Mouse (Mus musculus) heart, embryonic 16.5 days (tissue): ENCODE measurements around the gene Plagl1. TPM values are rescaled to one million over a fixed set of nuclear protein-coding genes. Genes with fewer than 3 reads are reported as not detected.

ENCODE experiments used
- ATAC-seq: fragments of 200-750 bp; cut with Nextera tagmentation; replicated peaks from 2 replicates; pipeline ENCODE4 v1.8.0; 2017; ENCODE audit warnings: moderate number of reproducible peaks; ENCODE audit not compliant: insufficient read depth, low FRiP score; ENCODE audit errors: extremely low read depth
- H3K27ac ChIP-seq: fragments of 300-500 bp; sonication (generic); 2 replicates; pipeline ENCODE4 v1.5.1; 2014; ENCODE audit warnings: mild to moderate bottlenecking, low read length, control low read depth, moderate library complexity
- H3K27me3 ChIP-seq: fragments of 300-500 bp; sonication (generic); 2 replicates; pipeline ENCODE4 v1.6.1; 2014; ENCODE audit warnings: low read length, mixed read lengths; ENCODE audit not compliant: control insufficient read depth, insufficient read depth
- H3K36me3 ChIP-seq: fragments of 300-500 bp; sonication (generic); 2 replicates; pipeline ENCODE4 v1.6.1; 2014; ENCODE audit not compliant: control insufficient read depth, insufficient read depth
- H3K4me1 ChIP-seq: fragments of 300-500 bp; sonication (generic); 2 replicates; pipeline ENCODE4 v1.6.1; 2014; ENCODE audit warnings: low read length, mixed read lengths; ENCODE audit not compliant: control insufficient read depth, insufficient read depth
- H3K4me2 ChIP-seq: fragments of 300-500 bp; sonication (generic); 2 replicates; pipeline ENCODE4 v1.6.1; 2014; ENCODE audit warnings: low read depth, mild to moderate bottlenecking, control low read depth, low read length
- H3K4me3 ChIP-seq: fragments of 300-500 bp; sonication (generic); 2 replicates; pipeline ENCODE4 v1.5.1; 2014; ENCODE audit warnings: mild to moderate bottlenecking, control low read depth, low read length
- H3K9ac ChIP-seq: fragments of 300-500 bp; sonication (generic); 2 replicates; pipeline ENCODE4 v1.6.1; 2014; ENCODE audit warnings: low read length, control low read depth
- H3K9me3 ChIP-seq: fragments of 300-500 bp; sonication (generic); replicated peaks from 2 replicates; pipeline ENCODE4 v1.6.1; 2016; ENCODE audit warnings: low read length; ENCODE audit not compliant: control insufficient read depth
- WGBS: fragments of 180-500 bp; shearing (Covaris S2); extraction: QIAGEN DNeasy Blood & Tissue Kit; methylation state at CpG from one replicate; pipeline ENCODE4 v1.1.7; 2014; 5-methylcytosine and 5-hydroxymethylcytosine counted together
- polyA plus RNA-seq: library from polyadenylated mRNA; unstranded; fragments of >200 nt; fragmentation: Nextera tagmentation; extraction: Ambion mirVana; gene quantifications from 2 replicates; pipeline ENCODE4 v1.2.1, GENCODE M21; 2015

Gene Plagl1
- polyA plus RNA-seq, 1 experiment from 2014 or later, result 181 TPM

GRCm38 (mm10) chr10:13029416-13029815, 30.9 kb upstream of the Plagl1 start:
- Histone ChIP-seq H3K4me3 (no peak overlapping the region), H3K4me1 (no peaks in the 10 kb centered on the region), H3K9ac (no peak overlapping the region), H3K4me2 (no peak overlapping the region), H3K36me3 (no peaks in the 10 kb centered on the region), H3K27ac (no peak overlapping the region), H3K27me3 (no peaks in the 10 kb centered on the region), H3K9me3 (no peaks in the 10 kb centered on the region)
- ATAC-seq, result no peak
- 86% methylated on average over 5 of the region's 5 CpGs for WGBS

GRCm38 (mm10) chr10:13035270-13035669, 25.0 kb upstream of the Plagl1 start:
- Histone ChIP-seq H3K4me2 (no peak overlapping the region), H3K9ac (no peak overlapping the region), H3K4me1 (no peaks in the 10 kb centered on the region), H3K36me3 (no peaks in the 10 kb centered on the region), H3K27me3 (no peaks in the 10 kb centered on the region), H3K27ac (no peak overlapping the region), H3K4me3 (no peak overlapping the region), H3K9me3 (no peaks in the 10 kb centered on the region)
- 82% methylated on average over 3 of the region's 3 CpGs for WGBS
- no peak for ATAC-seq

- Histone ChIP-seq H3K27ac (no peak overlapping the region), H3K4me1 (no peaks in the 10 kb centered on the region), H3K36me3 (no peaks in the 10 kb centered on the region), H3K9me3 (no peaks in the 10 kb centered on the region), H3K27me3 (no peaks in the 10 kb centered on the region), H3K4me2 (no peak overlapping the region), H3K4me3 (no peak overlapping the region), H3K9ac (no peak overlapping the region)
- ATAC-seq, result no peak
- WGBS, result 78% methylated on average over 5 of the region's 5 CpGs
Observed at GRCm38 (mm10) chr10:13039637-13040174, 20.6 kb upstream of the Plagl1 start.

GRCm38 (mm10) chr10:13044659-13045058, 15.6 kb upstream of the Plagl1 start:
- no peaks in the 10 kb centered on the region for H3K4me1 ChIP-seq
- no peak overlapping the region for H3K9ac ChIP-seq
- ATAC-seq, result no peak
- no peaks in the 10 kb centered on the region for H3K27me3 ChIP-seq
- 81% methylated on average over 11 of the region's 11 CpGs for WGBS
- H3K27ac ChIP-seq, result no peak overlapping the region
- H3K4me3 ChIP-seq, result no peak overlapping the region
- no peak overlapping the region for H3K4me2 ChIP-seq
- no peaks in the 10 kb centered on the region for H3K36me3 ChIP-seq
- no peaks in the 10 kb centered on the region for H3K9me3 ChIP-seq

- Histone ChIP-seq H3K36me3 (no peaks in the 10 kb centered on the region), H3K4me2 (no peak overlapping the region), H3K27ac (no peak overlapping the region), H3K4me1 (no peaks in the 10 kb centered on the region), H3K27me3 (no peaks in the 10 kb centered on the region), H3K4me3 (no peak overlapping the region), H3K9me3 (no peaks in the 10 kb centered on the region), H3K9ac (no peak overlapping the region)
- WGBS, result 32% methylated on average over 4 of the region's 4 CpGs
- ATAC-seq, result no peak
Observed at GRCm38 (mm10) chr10:13047816-13048215, 12.5 kb upstream of the Plagl1 start.

- peaks cover 7% of the 10 kb centered on the region for H3K4me1 ChIP-seq
- no peak for ATAC-seq
- H3K36me3 ChIP-seq, result no peaks in the 10 kb centered on the region
- peaks cover 16% of the 10 kb centered on the region for H3K27me3 ChIP-seq
- H3K27ac ChIP-seq, result no peak overlapping the region
- no peaks in the 10 kb centered on the region for H3K9me3 ChIP-seq
- no peak overlapping the region for H3K4me3 ChIP-seq
- 77% methylated on average over 6 of the region's 6 CpGs for WGBS
- no peak overlapping the region for H3K4me2 ChIP-seq
- no peak overlapping the region for H3K9ac ChIP-seq
Observed at GRCm38 (mm10) chr10:13056863-13057381, 3.4 kb upstream of the Plagl1 start.

GRCm38 (mm10) chr10:13060821-13061671, 742 bp downstream of the Plagl1 start:
- WGBS, result 16% methylated on average over 46 of the region's 46 CpGs
- Histone ChIP-seq H3K9me3 (no peaks in the 10 kb centered on the region), H3K27me3 (peaks cover 16% of the 10 kb centered on the region), H3K27ac (no peak overlapping the region), H3K4me3 (peak overlapping the region; percentile 48), H3K36me3 (no peaks in the 10 kb centered on the region), H3K4me1 (peaks cover 7% of the 10 kb centered on the region), H3K9ac (peak overlapping the region; percentile 60), H3K4me2 (peak overlapping the region; percentile 84)
- no peak for ATAC-seq

GRCm38 (mm10) chr10:13062373-13062772, 2.1 kb downstream of the Plagl1 start:
- WGBS, result 63% methylated on average over 8 of the region's 8 CpGs
- Histone ChIP-seq H3K4me3 (no peak overlapping the region), H3K4me1 (peaks cover 7% of the 10 kb centered on the region), H3K9me3 (no peaks in the 10 kb centered on the region), H3K36me3 (no peaks in the 10 kb centered on the region), H3K4me2 (no peak overlapping the region), H3K27ac (no peak overlapping the region), H3K9ac (no peak overlapping the region), H3K27me3 (peaks cover 16% of the 10 kb centered on the region)
- no peak for ATAC-seq

- H3K36me3 ChIP-seq, result no peaks in the 10 kb centered on the region
- H3K27me3 ChIP-seq, result peaks cover 16% of the 10 kb centered on the region
- H3K4me2 ChIP-seq, result no peak overlapping the region
- no peak overlapping the region for H3K27ac ChIP-seq
- H3K9me3 ChIP-seq, result no peaks in the 10 kb centered on the region
- H3K9ac ChIP-seq, result no peak overlapping the region
- 51% methylated on average over 7 of the region's 7 CpGs for WGBS
- no peak for ATAC-seq
- no peak overlapping the region for H3K4me3 ChIP-seq
- peaks cover 7% of the 10 kb centered on the region for H3K4me1 ChIP-seq
Observed at GRCm38 (mm10) chr10:13063457-13063856, 3.2 kb downstream of the Plagl1 start.
